Mouse (Mus musculus) kidney, postnatal 36 days (tissue): Measurements from ENCODE around the gene Map4k3.
A peak's percentile ranks its signal among the peaks of the same experiment; 100 is the strongest.

Experiments
- DNase-seq, 2 experiments: peaks; one replicate each; pipeline ENCODE4 v3.0.0; 2021 to 2022; ENCODE audit warnings: mixed read lengths in 2 of 2

The Map4k3 gene

DNA sequence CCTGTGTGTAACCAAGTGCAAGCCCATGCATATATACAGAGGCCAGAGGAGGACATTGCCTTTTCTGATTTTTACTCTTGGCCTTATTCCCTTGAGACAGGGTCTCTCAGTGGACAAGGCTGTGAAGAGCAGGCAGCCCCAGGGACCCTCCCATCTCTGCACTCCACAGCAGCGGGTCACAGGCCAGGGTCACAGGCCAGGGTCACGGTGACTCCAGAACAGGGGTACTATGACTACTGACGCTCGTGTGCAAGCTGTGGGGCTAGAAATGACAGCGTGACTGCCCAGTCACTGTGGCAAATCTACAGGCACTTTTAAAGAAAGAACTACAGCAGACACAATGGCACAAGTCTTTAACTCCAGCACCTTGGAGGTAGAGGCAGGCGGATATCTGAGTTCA lies 50.1 kb downstream of the Map4k3 start:
- DNase-seq: no peak

DNA sequence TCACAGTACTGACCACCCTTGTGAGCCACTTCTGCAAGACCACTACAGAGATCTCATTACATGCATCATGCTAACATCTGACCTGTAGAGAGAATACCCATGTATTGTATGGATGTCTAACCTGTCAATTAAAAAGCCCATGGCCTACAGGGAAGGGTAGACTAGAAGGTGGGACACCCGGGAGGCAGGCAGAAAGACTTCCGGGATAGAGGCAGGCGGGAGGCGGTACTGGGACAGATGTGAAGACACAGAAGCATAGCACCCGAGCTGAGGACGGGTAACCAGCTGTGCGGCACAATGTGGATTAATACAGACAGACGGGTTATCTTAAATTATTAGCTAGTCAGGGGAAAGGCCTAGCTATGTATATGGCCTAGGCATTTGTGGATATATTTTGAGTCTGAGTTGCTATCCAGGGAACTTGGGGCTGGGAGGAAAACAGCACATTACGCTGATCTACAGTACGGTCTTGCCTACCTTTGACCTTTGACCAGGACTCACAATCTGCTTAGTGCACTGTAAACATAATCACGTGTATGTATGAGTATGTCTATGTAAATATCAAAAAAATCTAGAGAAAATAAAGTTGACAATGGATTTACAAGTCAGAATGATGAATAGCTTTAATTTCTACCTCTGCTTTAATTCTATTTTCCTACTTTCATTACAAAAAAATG lies 51.3 kb downstream of the Map4k3 start:
- DNase-seq: peak; percentile 31 to 39

DNA sequence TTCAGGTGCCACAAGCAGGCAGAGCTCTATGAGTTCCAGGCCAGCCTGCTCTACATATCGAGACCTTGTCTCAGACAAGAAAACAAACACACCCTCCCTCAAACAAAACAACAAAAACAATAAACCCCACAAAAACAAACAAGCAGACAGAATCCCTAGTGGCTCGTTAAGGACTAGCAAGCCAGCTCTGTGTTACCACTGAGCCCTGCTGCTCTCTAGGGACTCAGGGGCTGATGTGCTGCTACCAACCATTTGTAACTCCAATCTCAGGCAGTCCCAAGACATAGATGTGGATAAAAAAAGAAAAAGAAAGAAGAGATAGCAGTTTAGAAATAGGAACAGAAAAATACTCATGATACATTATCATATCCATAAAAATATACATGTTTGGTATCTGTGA lies 52.1 kb downstream of the Map4k3 start:
- no peak for DNase-seq

DNA sequence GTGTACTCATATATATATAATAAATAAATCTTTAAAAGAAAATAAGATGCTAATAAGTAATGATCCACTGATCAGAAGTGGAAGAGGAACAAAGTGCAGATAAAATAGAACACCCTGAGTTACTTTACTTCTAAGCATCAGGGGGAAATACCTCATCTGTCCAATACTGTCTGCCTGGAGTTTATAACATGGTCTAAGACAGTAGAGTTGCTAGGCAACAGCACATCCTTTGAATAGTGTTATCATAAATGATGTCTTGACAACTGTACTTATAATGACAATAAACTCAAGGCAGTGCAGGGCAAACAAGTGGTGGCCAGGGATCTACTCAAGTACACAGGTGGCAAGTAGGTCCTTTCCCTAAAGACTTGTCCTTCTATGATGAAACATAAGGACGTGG lies 57.9 kb downstream of the Map4k3 start:
- DNase-seq: no peak

DNA sequence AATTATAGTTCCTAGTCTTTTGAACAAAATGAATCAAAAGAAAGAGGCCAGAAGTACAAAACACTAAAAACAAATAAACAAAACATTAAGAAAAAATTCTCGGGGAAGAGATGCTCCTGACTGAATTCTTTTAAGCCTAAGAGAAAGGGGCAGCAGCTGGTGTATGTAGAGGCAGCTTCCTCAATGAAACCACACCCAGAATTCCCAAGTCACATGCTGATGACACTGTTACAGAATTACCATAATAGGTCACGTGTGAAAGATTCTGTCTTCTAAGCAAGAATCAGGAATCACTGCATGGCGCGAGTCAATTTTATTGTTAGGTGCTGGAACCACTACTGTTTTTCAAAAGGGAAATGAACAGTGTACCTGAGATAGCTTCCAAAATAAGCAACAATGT lies 64.7 kb downstream of the Map4k3 start:
- no peak for DNase-seq

DNA sequence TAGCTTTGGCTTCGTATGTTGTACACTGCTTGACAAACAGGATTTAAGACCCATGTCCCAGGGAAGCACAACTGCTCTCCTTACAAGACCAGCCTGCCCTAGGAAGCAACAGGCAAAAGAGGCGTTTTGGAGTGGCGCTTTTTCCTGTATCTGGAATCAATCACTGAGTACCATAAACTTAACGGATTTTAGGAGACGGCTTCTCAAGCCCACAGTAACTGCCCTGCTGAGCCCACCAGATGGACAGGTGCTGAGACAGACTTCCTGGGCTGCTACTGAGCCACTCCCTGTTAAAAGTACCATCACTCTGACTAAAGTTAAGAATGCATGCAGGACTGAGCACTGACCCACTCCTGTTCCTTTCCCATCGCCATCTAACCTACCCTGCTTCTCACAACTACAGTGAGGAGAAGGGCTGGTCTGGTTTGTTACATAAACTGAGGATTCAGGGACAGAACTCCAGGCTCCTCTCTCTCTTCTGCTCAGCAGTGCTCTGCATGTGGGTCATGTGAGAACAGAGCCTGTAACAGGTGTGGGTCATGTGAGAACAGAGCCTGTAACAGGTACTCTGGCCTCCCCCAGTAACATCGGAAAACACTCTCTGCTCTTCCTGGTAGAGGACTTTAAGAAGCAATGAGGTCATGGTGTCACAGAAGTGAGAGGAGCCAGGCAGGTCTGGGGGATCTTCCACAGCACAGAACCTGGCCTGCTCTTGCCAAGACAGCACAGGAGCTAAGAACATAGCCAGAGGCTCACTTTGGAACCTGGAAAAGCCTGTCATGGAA lies 65.3 kb downstream of the Map4k3 start:
- no peak for DNase-seq

DNA sequence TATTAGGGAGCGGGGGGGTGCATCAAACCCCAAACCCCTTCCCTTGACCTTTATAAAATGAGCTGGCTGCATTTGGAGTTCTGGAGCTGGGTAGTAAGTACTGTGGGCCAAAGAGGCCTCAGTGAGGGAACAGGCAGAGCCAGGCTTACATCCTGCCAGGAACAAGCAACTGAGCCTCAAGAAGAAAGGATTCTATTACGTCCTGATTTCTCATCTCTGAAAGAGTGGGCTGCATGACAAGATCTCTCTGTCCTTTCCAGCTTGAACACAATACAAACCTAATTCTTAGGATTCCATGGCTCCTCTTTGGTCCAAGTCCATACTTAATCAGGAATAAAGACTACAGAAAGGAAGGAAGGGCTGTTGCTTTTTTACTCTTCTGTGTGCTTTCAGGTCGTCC lies 66.4 kb downstream of the Map4k3 start:
- DNase-seq: no peak

DNA sequence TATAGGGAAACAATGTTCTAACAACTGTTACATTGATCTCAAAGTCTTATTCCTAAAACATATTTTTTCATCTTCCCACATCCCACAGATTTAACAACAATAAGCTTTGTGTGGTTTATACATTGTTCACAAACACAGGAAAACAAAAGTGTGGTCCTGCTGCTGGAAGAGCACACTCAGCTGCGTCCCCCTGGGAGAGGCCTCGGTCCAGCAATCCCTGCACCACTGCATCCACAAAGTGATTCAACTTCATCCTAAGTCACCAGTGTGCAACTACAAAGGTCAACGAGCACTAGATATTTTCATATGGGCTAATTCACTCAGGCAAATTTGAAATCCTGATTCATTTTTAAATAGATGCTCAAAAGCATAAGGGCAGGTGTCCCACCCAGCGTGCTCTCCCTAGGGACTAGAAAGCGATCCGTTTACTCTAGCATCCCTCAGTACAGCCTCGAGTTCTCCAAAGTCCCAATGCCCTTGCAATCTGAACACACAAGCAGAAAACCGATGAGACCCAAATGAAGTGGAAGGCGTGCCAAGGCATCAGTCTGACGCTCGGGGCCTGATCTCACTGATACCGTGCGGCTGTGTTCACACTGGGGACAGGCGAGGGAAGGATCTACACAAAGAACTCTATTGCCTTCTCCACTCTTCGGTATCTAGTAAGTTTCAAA lies 67.4 kb downstream of the Map4k3 start:
- no peak for DNase-seq

DNA sequence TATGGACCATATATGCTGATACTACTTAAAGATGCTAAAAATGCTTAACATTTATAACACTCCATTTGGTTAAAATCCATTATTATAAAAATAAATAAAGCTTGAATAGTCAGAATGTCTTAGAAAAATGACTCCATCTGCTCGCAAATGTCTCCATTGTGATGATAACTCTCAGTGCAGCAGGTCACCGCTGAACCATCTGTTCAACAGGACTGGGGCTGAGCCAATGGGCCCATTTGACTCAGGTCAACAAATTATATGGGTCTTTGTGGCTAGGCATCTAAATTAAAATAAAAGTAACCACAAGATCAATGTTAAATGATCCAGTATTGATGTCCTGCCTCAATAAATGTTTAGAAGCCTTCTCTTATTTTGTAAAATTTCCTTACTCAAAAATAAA lies 68.1 kb downstream of the Map4k3 start:
- DNase-seq: no peak

DNA sequence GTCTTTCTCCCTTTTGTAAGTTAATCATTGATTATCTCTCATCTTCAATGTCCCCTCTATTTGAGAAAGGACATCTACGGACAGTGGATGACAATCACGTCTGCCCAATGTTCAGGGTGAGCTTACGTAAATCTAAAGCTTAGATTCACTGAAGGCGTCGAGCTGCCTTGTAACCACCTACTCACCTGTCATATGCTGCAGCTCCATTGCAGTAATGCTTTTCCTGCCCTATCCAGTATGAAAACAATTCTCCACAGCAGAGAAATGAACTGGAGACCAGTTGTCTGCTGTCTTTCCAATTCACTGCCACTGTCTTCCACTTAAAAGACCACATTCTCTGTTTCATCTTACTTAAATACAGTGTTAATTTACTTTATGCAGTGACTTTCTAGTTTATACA lies 68.5 kb downstream of the Map4k3 start:
- DNase-seq: no peak

DNA sequence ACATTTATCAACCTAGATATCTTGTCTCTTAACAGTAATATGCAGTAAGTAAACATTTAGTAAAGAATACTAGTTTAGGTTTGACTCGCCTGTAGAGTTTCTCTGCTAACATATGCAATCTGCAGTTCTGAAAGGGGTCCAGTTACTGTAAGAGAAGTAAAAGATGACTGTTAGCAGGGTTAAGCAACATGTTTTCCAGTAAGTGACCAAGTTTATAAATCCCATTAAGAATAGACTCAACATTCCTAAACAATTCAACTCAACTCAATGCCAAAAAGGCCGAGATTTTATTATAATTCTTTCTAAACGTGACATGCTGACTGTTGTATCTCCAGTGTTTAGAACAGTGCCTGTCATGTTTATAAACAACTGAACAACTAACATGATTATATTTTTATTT lies 74.0 kb downstream of the Map4k3 start:
- DNase-seq: no peak

DNA sequence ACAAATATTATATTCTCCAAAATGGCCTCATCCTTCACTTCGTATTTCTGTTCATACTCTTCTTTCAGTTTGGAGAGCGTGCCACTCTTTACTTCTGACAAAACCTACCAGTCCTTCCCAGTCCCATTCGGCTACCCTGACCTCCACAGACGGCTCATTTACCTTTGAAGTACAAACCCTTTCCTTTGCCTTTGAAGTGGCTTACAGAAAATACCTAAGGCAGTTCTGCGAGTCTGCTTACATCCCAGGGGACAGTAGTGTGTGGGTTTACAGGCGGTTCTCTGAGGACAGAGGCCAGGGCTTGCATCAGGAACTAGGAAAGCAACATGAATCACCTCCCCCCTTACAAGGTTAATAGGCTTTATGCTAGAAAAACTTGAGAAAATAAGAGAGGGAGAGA lies 75.5 kb downstream of the Map4k3 start:
- no peak for DNase-seq

DNA sequence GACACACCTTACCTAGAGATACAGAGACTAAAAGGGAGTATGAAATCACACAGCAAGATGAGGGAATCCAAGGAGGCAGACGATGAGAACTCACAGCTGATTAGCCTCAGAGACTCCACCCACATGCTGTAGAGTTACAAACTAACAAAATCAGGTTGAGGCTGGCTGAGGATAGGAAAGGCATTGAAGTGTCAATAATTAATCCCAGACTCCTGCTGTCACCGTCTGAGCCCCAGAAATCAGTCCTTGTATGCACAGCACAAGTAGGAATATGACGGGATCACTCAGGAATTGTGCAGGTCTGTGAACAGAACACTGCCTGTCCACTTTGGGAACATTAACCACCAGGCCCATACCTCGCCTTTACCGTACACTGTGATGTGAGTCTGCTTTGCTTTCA lies 81.4 kb downstream of the Map4k3 start:
- DNase-seq: peak in 1 of 2 experiments; percentile 48

DNA sequence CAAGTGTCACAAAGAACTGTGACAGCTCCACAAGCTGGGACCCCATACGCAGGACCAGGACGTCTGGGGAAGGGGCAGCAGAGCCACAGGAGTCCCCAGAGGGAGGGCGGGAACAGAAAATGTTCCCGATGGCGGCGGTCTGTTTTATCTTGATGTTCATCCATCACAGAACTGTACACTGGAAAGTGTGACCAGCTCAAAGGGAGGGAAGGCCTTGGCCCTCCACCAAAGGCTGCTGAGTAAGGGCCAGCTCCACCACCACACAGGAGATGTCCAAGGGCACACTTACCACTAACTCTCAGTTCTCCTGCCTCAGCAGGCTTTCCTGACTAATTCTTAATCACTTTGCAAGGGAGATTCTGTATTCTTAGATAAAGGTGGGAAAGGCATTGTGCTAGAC lies 82.2 kb downstream of the Map4k3 start:
- DNase-seq: no peak

DNA sequence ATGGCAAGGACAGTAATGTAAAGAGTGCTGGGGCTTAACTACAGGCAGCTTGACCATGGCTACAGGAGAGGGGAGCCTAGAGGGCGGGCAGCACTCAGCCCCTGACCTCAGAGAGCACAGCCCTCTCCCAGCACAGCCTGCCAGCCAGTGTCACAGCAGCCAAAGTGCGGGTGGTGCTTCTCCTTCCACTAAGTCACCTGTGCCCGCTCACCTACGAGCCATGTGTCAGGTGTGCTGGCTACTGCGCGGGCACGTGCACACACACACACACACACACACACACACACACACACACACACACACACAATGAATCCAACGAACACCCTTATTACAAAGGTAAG lies 82.6 kb downstream of the Map4k3 start:
- no peak for DNase-seq

DNA sequence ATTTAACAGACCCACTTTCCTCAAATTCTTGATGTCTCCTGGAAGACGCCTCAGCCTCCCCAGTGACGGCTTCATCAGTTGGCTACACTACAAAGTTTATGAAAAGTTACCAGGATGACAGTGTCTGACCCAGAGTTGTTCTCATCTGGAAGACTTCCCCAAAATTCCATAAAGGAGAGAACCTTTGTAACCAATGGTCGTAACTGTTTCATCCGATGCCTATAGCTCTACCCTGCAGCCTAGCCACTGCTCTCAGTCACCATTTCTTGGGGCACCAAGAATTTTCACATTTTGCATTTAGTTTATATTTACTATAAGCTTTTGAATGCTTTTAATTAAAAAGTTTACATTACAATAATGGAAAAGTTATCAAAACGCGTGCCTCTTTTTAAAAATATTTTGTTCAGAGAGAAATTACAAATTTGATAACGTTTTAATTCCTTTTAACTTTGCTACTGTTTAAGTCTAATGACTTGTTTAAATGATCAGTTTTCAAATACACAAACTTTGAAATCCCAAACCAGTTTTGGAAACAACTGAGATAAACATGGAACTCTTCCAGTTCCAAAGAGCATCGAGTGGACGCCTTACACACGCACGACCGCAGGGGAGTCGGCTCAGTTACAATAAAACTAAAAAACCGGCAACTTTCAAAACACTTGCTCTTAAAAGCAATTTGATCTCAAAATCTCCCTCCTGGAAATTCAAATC lies 83.1 kb downstream of the Map4k3 start:
- DNase-seq: no peak

DNA sequence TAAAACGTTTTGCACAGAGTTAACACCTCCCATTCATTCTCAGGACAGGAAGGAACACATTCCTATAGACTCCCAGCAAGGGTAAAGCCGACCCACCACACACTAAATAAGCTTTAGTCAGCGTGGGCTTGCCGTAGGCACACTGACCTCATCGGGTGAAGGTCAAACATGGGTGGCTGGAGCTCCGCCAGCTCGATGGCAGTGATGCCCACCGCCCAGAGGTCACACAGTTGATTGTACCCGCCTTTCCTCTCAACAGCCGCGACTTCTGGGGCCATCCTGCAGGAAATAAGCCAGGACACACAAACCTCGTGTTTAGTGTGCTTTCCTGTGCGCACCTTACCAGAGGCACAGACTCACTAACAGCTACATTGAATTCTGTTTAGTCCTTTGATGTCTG lies 83.7 kb downstream of the Map4k3 start:
- DNase-seq: no peak

DNA sequence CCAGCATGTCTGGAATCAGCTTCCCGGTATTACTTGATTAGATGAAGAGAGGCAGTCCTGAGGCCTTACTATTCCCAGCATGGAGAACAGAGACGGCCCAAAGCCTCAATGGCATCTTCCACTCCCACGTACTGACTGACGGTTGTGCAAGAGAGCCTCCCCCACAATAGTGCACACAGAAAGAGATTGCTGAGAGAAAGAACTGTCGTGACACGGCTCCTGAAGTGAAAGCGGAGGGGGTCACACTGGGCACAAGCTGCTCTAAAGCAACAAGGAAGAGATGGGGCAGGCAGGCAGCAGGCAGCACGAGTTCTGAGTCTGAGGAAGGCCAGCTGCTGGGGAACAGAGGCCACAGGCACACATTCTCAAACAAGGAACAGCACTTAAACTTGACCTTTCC lies 90.2 kb downstream of the Map4k3 start:
- no peak for DNase-seq

DNA sequence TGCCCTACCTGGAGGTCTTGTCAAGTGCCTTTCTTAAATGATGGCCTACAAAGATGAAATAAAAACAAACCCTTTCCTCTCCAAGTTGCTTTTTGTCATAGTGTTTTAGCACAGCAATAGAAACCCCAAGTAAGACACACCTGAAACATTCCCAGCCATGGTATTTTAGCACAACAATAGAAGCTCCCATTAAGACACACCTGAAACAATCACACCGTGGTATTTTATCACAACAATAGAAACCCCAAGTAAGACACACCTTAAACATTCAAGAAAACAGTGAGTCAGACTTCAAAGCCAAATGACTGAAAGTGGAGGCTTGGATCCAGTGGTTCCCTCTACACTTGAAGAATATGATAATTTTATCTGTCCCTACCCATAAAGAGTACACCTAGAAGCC lies 92.5 kb downstream of the Map4k3 start:
- DNase-seq: no peak

DNA sequence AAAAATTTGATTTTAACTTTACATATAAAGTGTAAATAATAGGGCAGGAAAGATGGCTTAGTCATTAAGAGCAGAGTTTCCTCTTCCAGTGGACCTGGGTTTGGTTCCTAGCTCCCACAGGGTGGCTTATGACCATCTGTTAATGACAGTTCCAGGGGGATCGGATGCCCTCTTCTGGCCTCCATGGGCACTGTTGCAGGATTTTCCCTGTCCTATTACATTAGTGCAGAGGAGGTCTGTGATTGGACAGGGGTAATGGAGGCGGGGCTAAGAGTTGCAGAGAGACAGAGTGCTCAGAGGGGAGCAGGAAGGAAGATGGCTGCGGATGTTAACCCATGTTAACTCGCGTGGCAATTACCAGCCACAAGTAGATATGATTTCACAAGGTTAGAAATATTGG lies 95.4 kb downstream of the Map4k3 start:
- DNase-seq: no peak

DNA sequence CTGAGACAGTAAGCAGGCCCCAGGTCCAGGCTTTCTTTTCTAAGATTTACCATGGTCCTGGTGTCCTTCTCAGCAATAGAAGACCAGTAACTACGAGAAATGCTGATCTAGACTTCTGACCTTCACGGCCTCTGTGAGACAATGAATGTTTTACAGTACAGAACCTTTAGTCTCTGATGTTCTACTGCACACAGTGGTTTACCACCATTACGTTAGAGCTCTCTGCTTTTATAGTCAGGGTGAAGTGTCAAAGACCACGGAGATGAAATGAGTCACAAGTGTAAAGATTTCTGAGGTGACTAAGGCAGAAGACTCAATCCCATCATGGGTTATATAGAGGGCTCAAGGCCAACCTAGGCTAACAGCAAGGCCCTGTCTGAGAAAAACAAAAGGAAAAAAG lies 95.9 kb downstream of the Map4k3 start:
- DNase-seq: no peak

DNA sequence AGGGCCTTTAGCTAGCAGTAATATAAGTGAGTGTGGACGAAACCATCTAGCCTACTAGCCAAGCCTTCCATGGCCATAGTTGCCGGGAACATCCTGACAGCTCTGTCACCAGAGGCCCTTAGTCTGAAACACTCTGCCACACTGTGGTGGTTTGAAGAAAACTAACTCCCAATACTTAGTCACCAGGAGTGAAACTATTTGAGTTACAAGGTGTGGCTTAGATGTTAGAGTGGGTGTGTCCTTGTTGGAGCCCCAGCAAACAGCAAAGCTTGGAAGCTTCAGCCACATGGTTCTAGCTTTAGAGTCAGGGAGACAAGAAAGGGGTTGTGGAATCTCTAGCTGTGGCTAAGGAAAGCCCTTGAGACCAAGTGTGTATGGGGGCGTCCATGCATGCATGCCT lies 97.3 kb downstream of the Map4k3 start:
- DNase-seq: no peak

DNA sequence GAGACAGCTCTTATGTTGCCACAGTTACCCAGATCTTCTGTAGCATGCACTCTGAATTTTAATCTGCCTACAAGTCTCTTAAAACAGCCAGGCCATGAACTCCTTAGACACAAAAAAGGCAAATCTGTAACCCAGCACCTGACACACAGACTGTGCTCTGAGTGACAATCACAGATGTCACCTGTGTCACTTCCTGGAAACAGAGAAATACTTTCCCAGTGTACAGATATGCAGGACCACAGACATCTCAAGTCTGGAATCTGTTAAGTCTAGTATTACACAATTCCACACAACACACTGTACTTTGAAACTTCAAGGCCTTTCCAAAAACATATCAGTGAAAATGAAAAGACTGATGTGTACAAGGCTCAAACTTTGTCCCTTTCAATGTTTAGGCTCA lies 103.3 kb downstream of the Map4k3 start:
- no peak for DNase-seq

DNA sequence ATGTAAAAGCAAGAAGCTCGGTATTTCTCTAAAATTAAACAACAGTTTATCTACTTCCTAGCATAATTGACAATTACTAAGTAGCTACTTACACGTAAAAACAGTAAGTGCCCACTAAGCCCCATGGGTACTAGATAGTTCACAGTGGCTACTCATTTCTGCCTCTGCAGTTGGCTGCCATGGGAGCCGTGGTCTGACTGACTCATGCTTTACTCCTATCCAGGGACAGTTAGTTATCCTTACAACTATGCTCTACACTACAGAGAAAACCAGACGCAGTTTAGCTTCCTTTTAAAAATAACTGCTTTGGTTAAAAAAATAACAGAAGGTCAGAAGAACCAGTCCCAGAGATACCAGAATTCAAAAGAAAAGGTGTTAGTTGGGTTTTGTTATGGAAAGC lies 106.6 kb downstream of the Map4k3 start:
- DNase-seq: no peak
